Mouse (Mus musculus) MEL (cell line): ENCODE results near the gene Klf3. TPM values are rescaled to one million over a fixed set of nuclear protein-coding genes. Genes with fewer than 3 reads are reported as not detected.
A peak's percentile ranks its signal among the peaks of the same experiment; 100 is the strongest.

Experiments
- DNase-seq: peaks from one replicate; pipeline ENCODE4 v3.0.0; 2011; ENCODE audit warnings: low read depth, low spot score
- H3K27ac ChIP-seq: 2 replicates; pipeline ENCODE4 v1.5.1; 2012; ENCODE audit warnings: low read depth, mild to moderate bottlenecking, control low read depth, low read length, moderate library complexity; ENCODE audit not compliant: control insufficient read depth
- H3K27me3 ChIP-seq, 2 experiments: fragments of 150-350 bp in 1 of 2; sonication (generic) in 1 of 2; 2 replicates each; pipeline ENCODE4 v1.6.1; 2012; ENCODE audit warnings: low read length in 2 of 2, mild to moderate bottlenecking in 2 of 2, improper control_type of control experiment in 1 of 2, moderate library complexity in 1 of 2; ENCODE audit not compliant: insufficient read depth in 2 of 2, control insufficient read depth in 1 of 2
- H3K36me3 ChIP-seq, 2 experiments: 2 replicates each; pipeline ENCODE4 v1.6.1; 2012 to 2014; ENCODE audit warnings: low read length in 2 of 2, improper control_type of control experiment in 1 of 2, inconsistent platforms in 1 of 2, mild to moderate bottlenecking in 1 of 2; ENCODE audit not compliant: insufficient read depth in 2 of 2, control insufficient read depth in 1 of 2
- H3K4me1 ChIP-seq, 2 experiments: fragments of 150-350 bp in 1 of 2; sonication (generic) in 1 of 2; 2 replicates each; pipeline ENCODE4 v1.6.1; 2012; ENCODE audit warnings: low read length in 2 of 2, improper control_type of control experiment in 1 of 2, mild to moderate bottlenecking in 1 of 2; ENCODE audit not compliant: insufficient read depth in 2 of 2, control insufficient read depth in 1 of 2
- H3K4me3 ChIP-seq, 2 experiments: fragments of 150-350 bp in 1 of 2; sonication (generic) in 1 of 2; 2 replicates each; pipeline ENCODE4 v1.5.1; 2012; ENCODE audit warnings: low read depth in 2 of 2, low read length in 2 of 2, mild to moderate bottlenecking in 2 of 2, moderate library complexity in 2 of 2, control low read depth in 1 of 2, improper control_type of control experiment in 1 of 2; ENCODE audit not compliant: control insufficient read depth in 1 of 2, insufficient read depth in 1 of 2
- H3K79me2 ChIP-seq: 2 replicates; pipeline ENCODE4 v1.6.1; 2012; ENCODE audit warnings: mild to moderate bottlenecking, low read length, moderate library complexity; ENCODE audit not compliant: control insufficient read depth, poor library complexity, insufficient read depth
- H3K9ac ChIP-seq: 2 replicates; pipeline ENCODE4 v1.6.1; 2012; ENCODE audit warnings: low read depth, mild to moderate bottlenecking, control low read depth, low read length, moderate library complexity; ENCODE audit not compliant: control insufficient read depth, poor library complexity, severe bottlenecking
- H3K9me3 ChIP-seq: fragments of 150-350 bp; sonication (generic); replicated peaks from 2 replicates; pipeline ENCODE4 v1.6.1; 2012; ENCODE audit warnings: mild to moderate bottlenecking, low read length, improper control_type of control experiment, moderate library complexity; ENCODE audit not compliant: insufficient read depth
- BHLHE40 ChIP-seq: IDR thresholded peaks from 2 replicates; pipeline ENCODE4 v1.6.1; 2012; ENCODE audit warnings: low read depth, mild to moderate bottlenecking, inconsistent platforms, low read length, improper control_type of control experiment, borderline replicate concordance
- CHD2 ChIP-seq: IDR thresholded peaks from 2 replicates; pipeline ENCODE4 v1.6.1; 2011; ENCODE audit warnings: low read length, improper control_type of control experiment
- CTCF ChIP-seq, 3 experiments: IDR thresholded peaks in 2 of 3; conservative IDR thresholded peaks in 1 of 3; 2 replicates each; pipeline ENCODE4 v1.5.1; 2011 to 2012; ENCODE audit warnings: low read length in 3 of 3, low read depth in 2 of 3, mild to moderate bottlenecking in 2 of 3, improper control_type of control experiment in 1 of 3, inconsistent platforms in 1 of 3, mixed read lengths in 1 of 3, moderate library complexity in 1 of 3; ENCODE audit not compliant: control insufficient read depth in 1 of 3, insufficient read depth in 1 of 3, poor library complexity in 1 of 3, severe bottlenecking in 1 of 3
- E2F4 ChIP-seq: IDR thresholded peaks from 2 replicates; pipeline ENCODE4 v1.6.1; 2011; ENCODE audit warnings: low read depth, low read length, improper control_type of control experiment, borderline replicate concordance
- ETS1 ChIP-seq: IDR thresholded peaks from 2 replicates; pipeline ENCODE4 v1.6.1; 2012; ENCODE audit warnings: low read depth, mild to moderate bottlenecking, inconsistent platforms, low read length, improper control_type of control experiment, moderate library complexity
- GABPA ChIP-seq: IDR thresholded peaks from 2 replicates; pipeline ENCODE4 v1.6.1; 2012; ENCODE audit warnings: low read depth, mild to moderate bottlenecking, inconsistent platforms, low read length, improper control_type of control experiment, moderate library complexity
- JUND ChIP-seq: IDR thresholded peaks from 2 replicates; pipeline ENCODE4 v1.6.1; 2011; ENCODE audit warnings: low read depth, mild to moderate bottlenecking, improper control_type of control experiment, low read length
- MEF2A ChIP-seq: IDR thresholded peaks from 2 replicates; pipeline ENCODE4 v1.6.1; 2014; ENCODE audit warnings: low read depth, mild to moderate bottlenecking, inconsistent platforms, low read length, improper control_type of control experiment; ENCODE audit not compliant: poor library complexity, insufficient replicate concordance, severe bottlenecking; ENCODE audit errors: extremely low read depth
- MXI1 ChIP-seq: IDR thresholded peaks from 2 replicates; pipeline ENCODE4 v1.6.1; 2011; ENCODE audit warnings: mild to moderate bottlenecking, low read depth, low read length, improper control_type of control experiment
- NRF1 ChIP-seq: IDR thresholded peaks from 2 replicates; pipeline ENCODE4 v1.6.1; 2014; ENCODE audit warnings: low read depth, mild to moderate bottlenecking, inconsistent platforms, low read length, improper control_type of control experiment, moderate library complexity; ENCODE audit not compliant: poor library complexity, insufficient read depth, severe bottlenecking
- POLR2A ChIP-seq, 2 experiments: IDR thresholded peaks; 2 replicates each; pipeline ENCODE4 v1.6.1; 2011 to 2012; ENCODE audit warnings: low read length in 2 of 2, mild to moderate bottlenecking in 2 of 2, control low read depth in 1 of 2, improper control_type of control experiment in 1 of 2, low read depth in 1 of 2, moderate library complexity in 1 of 2; ENCODE audit not compliant: control insufficient read depth in 1 of 2, insufficient read depth in 1 of 2, poor library complexity in 1 of 2
- SIN3A ChIP-seq: IDR thresholded peaks from 2 replicates; pipeline ENCODE4 v1.6.1; 2012; ENCODE audit warnings: low read length, improper control_type of control experiment, inconsistent platforms
- TBP ChIP-seq: IDR thresholded peaks from 2 replicates; pipeline ENCODE4 v1.8.0; 2011; ENCODE audit warnings: low read depth, low read length, improper control_type of control experiment
- ZKSCAN1 ChIP-seq: IDR thresholded peaks from 2 replicates; pipeline ENCODE4 v1.6.1; 2012; ENCODE audit warnings: low read depth, mild to moderate bottlenecking, inconsistent platforms, low read length, improper control_type of control experiment, moderate library complexity
- ZNF384 ChIP-seq: IDR thresholded peaks from 2 replicates; pipeline ENCODE4 v1.6.1; 2012; ENCODE audit warnings: low read depth, mild to moderate bottlenecking, inconsistent platforms, low read length, improper control_type of control experiment
- polyA plus RNA-seq, 2 experiments: library from polyadenylated mRNA; stranded (reverse) in 1 of 2; unstranded in 1 of 2; fragments of >175 nt in 1 of 2; fragments of >200 nt in 1 of 2; gene quantifications; 2 replicates each; pipeline versions ENCODE4 v1.2.1 to v1.2.4; 2012; ENCODE audit warnings: low replicate concordance in 2 of 2, low read depth in 1 of 2; ENCODE audit not compliant: insufficient read length in 2 of 2, insufficient read depth in 1 of 2, missing spikeins in 1 of 2
- total RNA-seq: library from RNA; depleted of rRNA; stranded (reverse); fragments of 300-350 nt; gene quantifications from 2 replicates; pipeline ENCODE4 v1.2.3, GENCODE M21; 2012

Klf3 gene
- total and polyA plus RNA-seq, 3 experiments, result 7.1 to 72.2 (median 39.7) TPM

DNA sequence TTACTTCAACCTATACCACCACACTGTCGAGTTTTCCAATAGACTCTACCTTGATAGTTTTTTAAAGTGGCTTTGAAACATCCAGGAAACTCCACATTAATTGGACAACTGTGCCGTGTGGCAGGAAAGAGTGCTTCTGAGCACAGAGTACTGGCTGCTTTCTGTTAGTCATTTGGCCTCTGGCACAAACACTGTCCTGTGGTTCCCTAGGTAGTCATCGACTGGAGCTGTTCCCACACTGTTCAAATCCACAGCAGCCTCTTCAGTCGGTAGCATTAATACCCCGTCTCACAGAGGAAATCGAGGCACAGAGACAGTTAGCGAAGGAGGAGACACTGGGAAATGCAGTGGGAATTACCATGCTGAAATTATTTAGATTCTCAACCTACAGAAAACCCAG lies 22.3 kb downstream of the Klf3 start:
- no peak for TF ChIP-seq BHLHE40
- peak; percentile 50; the same call in 1 of the 2 replicates for TF ChIP-seq ZNF384
- DNase-seq, result no peak
- no peaks in the 10 kb centered on the region for H3K27me3 ChIP-seq
- peaks cover 0 to 14% of the 10 kb centered on the region in 2 experiments; a peak in 2 of 4 replicates for H3K36me3 ChIP-seq
- H3K79me2 ChIP-seq, result no peaks in the 10 kb centered on the region
- H3K9ac ChIP-seq, result no peak overlapping the region
- H3K9me3 ChIP-seq, result no peaks in the 10 kb centered on the region
- 0 out of 4 replicates have a peak, but pooled peaks cover 0 to 3% of the 10 kb centered on the region in 2 experiments for H3K4me1 ChIP-seq
- H3K27ac ChIP-seq, result no peak overlapping the region
- no peak overlapping the region for H3K4me3 ChIP-seq

- no peaks in the 10 kb centered on the region for H3K9me3 ChIP-seq
- TF ChIP-seq NRF1 (no peak), CTCF (IDR thresholded peaks at IDR 0.05 in 2 of 3, conservative IDR thresholded peaks at IDR 0.05 in 1 of 3; ENCODE audit: control insufficient read depth in 1 of 3, insufficient read depth in 1 of 3, low read depth in 2 of 3, low read length in 3 of 3, poor library complexity in 1 of 3, severe bottlenecking in 1 of 3) (no peak), CHD2 (no peak), JUND (no peak), BHLHE40 (no peak), SIN3A (no peak), GABPA (no peak), E2F4 (no peak), TBP (no peak), MXI1 (no peak), MEF2A (no peak), ETS1 (no peak), ZKSCAN1 (no peak), POLR2A (IDR thresholded peaks at IDR 0.05; ENCODE audit: control insufficient read depth in 1 of 2, insufficient read depth in 1 of 2, low read depth in 1 of 2, low read length in 2 of 2, poor library complexity in 1 of 2) (no peak)
- H3K36me3 ChIP-seq, result peaks cover 0 to 14% of the 10 kb centered on the region in 2 experiments; a peak in 2 of 4 replicates
- no peaks in the 10 kb centered on the region for H3K79me2 ChIP-seq
- DNase-seq, result no peak
- no peak overlapping the region for H3K9ac ChIP-seq
- H3K27me3 ChIP-seq, result no peaks in the 10 kb centered on the region
- H3K4me3 ChIP-seq, result no peak overlapping the region
- H3K4me1 ChIP-seq, result 0 out of 4 replicates have a peak, but pooled peaks cover 0 to 3% of the 10 kb centered on the region in 2 experiments
- H3K27ac ChIP-seq, result no peak overlapping the region
These were observed 24.0 kb downstream of the Klf3 start for GRCm38 (mm10) chr5:64827151-64827550.
